Mouse (Mus musculus): ENCODE measurements around the gene Jkamp. TPM values are rescaled to one million over a fixed set of nuclear protein-coding genes. Genes with fewer than 3 reads are reported as not detected.

Gene Jkamp
- total RNA-seq, 2 experiments from 2014 or later = 48.3 to 51.2 TPM

GRCm38 (mm10) chr12:72084261-72085023 lies 947 bp upstream of the Jkamp start:
- DNase-seq (ENCODE audit: low spot score in 2 of 2) = peak in 1 of 2 experiments; percentile 55

DNA sequence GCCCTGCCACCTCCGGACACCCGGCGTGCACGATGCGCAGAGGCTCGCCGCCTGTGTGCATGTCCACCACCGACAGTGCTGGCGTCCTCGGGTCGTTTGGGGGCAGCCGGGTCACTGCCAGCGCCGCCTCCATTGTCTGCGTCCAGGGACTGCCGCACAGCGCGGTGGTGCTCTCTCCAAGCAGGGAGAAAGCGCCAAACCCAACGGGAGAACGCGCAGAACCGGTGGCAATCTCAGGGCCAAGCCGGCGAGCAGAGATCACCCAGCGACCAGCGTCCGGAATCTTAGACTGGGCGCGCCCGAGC lies 413 bp upstream of the Jkamp start:
- DNase-seq (ENCODE audit: low spot score in 2 of 2) = no peak

GRCm38 (mm10) chr12:72086166-72086825 lies 907 bp downstream of the Jkamp start:
- no peak for DNase-seq (ENCODE audit: low spot score in 2 of 2)

DNA sequence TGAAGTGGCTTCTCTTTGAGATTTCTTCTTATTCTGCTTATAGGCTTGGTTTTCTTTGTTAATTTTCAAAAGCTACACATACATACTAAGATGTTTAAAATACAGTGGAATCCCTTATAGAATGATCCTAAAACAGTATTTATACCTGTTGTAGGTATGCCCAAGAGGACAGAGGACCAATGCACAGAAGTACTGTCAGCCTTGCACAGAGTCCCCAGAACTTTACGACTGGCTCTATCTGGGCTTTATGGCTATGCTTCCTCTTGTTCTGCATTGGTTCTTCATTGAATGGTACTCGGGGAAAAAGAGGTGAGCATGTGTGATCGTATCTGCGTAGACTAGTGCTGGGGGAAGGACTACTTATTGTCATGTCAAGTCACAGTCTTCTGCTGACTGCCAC lies 4.4 kb downstream of the Jkamp start:
- DNase-seq (ENCODE audit: low spot score in 2 of 2) = no peak

DNA sequence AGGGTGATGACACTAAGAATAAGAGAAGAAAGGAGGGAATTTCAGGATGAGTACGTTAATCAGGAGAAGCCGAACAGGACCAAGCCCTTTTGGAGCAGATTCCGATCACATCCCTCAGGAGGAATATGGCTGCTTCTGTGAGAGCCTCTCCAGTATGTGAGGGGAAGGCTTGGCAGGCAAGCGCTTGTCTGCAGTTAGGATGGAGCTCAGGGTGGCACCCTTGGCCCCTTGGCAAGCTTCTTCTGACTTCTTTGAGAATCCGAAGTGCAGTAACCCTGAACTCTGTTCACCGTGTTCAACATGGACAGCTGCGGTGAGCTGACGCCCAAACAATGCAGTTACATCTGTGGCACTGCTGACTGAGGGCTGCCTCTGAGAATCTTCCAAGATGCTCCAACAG lies 11.6 kb downstream of the Jkamp start:
- no peak for DNase-seq (ENCODE audit: low spot score in 2 of 2)

DNA sequence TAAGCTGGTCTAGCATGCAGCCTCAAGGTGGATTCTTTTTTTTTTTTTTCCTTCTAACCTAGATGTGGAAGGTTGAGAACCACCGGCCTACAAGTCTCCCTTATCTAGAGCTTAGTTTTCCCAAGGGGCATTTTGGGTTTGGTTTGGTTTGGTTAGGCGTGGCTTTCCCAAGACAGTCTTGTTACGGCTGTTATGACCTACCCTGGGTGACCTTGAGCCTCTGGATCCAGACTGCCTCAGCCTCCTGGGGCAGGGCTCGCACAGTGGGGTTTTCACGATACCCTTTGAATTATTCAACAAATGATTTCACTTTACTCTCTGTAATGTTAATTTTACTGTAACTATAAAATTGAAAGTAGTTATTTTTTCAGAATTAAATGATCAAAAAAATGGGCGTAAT lies 17.4 kb downstream of the Jkamp start:
- no peak for DNase-seq (ENCODE audit: low spot score in 2 of 2)

DNA sequence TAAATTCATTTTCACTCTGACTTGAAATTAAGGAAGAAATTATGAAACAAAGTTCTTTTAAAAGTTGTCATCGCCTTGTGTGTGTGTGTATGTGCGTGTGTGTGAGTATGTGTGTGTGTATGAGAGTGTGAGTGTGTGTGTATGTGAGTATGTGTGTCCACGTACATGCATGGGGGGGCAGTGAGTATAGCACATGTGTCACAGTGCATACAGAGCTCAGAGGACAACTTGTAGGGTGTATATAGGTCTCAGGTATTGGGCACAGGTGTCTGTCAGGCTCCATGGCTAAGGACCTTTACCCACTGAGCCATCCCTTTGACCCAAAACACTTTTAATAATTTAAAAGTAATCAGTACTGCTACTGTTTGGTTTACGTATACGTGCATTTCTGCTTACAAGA lies 18.6 kb downstream of the Jkamp start:
- no peak for DNase-seq (ENCODE audit: low spot score in 2 of 2)

DNA sequence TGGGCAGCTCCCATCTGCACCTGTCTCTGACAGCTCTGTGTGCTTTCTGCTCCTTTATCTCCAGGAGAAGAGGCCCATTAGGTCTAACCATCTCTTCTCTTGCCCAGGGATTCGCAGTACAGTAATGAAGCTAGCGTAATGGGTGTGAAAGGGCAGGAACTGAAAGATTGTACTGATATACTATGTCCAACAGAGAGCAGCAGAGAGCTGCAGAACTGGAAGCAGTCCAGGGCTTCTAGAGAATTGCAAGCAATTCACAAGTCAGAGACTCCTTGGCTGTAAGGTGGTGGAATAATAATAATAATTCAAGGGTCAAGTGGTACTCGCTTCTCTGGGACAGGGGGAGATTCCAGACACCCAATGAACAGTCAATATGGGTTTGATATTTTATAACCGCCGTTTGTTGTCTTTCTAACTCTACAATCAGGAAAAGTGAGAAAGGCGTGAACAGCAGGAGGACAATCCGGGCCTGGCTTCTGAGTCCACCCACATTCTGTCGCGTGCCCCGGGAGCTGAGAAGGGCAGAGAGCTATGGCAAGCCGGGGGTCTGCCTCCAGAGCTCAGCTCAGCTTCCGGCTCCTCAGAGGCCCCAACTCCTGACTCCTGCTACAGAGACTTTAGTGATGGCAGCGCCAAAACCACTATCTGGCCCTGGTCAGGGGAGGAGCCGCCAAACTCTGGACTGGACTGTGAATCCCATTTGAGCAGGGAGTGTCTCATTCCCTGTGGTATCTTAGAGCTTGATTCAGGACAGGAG lies 19.3 kb downstream of the Jkamp start:
- DNase-seq (ENCODE audit: low spot score in 2 of 2) = peak; percentile 74 to 83

GRCm38 (mm10) chr12:72115126-72115525 lies 29.7 kb downstream of the Jkamp start:
- no peak for DNase-seq (ENCODE audit: low spot score in 2 of 2)

- no peak for DNase-seq (ENCODE audit: low spot score in 2 of 2)
Measured at GRCm38 (mm10) chr12:72115686-72116345, 30.4 kb downstream of the Jkamp start.

DNA sequence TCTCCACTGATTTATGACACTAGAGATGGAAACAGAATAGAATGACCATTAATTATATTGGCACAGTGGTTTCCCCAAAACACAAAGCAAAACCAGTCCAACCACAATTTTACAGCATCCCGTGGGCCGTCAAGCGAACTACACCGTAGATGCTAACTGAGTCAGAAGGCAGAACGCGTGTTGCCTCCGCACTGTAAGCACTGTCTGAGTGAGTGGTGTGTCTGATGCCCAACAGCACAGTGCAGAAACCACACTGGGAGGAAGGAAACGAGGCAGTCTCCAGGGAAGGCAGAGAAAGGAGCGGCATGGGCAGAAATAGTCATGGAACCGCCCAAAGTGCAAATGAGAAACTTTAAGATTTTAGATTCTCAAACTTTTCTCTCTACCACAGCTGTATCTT lies 43.8 kb downstream of the Jkamp start:
- DNase-seq (ENCODE audit: low spot score in 2 of 2) = no peak

- peak in 1 of 2 experiments; percentile 9 for DNase-seq (ENCODE audit: low spot score in 2 of 2)
Measured at GRCm38 (mm10) chr12:72150786-72151185, 65.4 kb downstream of the Jkamp start.

Small RNA genes lying within 50 kb of the gene (microRNA-seq; reads per million reads assigned to microRNA genes)
- 0 reads per million in 2 experiments for gene Gm24466

Other genes with a start within 250 kb of the Jkamp start
- gene Gpr135, start 14.5 kb upstream of the Jkamp start, total RNA-seq (2021) = 10 to 100 TPM; 13.8 to 14.6 TPM
- 1 to 10 TPM; 5.0 to 5.4 TPM for gene L3hypdh, start 150 bp upstream of the Jkamp start, total RNA-seq (2021)
- gene Ccdc175, start 99.4 kb downstream of the Jkamp start, total RNA-seq (2021) = not detected